Mouse (Mus musculus) lung, adult 18-20 months (tissue): Measurements from ENCODE around the gene Ppp1r9a.
"Not testable (repeated sequence)": the region's sequence is repeated elsewhere in the genome, so short reads cannot be mapped to it uniquely, and the experiment has no call there.

ENCODE experiments used
- DNase-seq, 2 experiments: peaks; one replicate each; pipeline ENCODE4 v3.0.0; 2022; ENCODE audit warnings: mixed read lengths in 2 of 2

Gene Ppp1r9a

GRCm38 (mm10) chr6:4902674-4903324, at the start of gene Ppp1r9a:
Gene Ppp1r9a (plus strand): TSS chr6:4902917.
- peak; percentile 58 to 66 for DNase-seq

GRCm38 (mm10) chr6:4855236-4855635, 47.5 kb upstream of the Ppp1r9a start:
- no peak for DNase-seq

- no peak for DNase-seq
Observed at GRCm38 (mm10) chr6:4856919-4857318, 45.8 kb upstream of the Ppp1r9a start.

GRCm38 (mm10) chr6:4884316-4884715, 18.4 kb upstream of the Ppp1r9a start:
- DNase-seq, result no peak

- no peak for DNase-seq
Observed at GRCm38 (mm10) chr6:4889544-4889943, 13.2 kb upstream of the Ppp1r9a start.

- DNase-seq, result no peak
Observed at GRCm38 (mm10) chr6:4892417-4892816, 10.3 kb upstream of the Ppp1r9a start.

- DNase-seq, result not testable (repeated sequence)
Observed at GRCm38 (mm10) chr6:4893312-4893711, 9.4 kb upstream of the Ppp1r9a start.

- DNase-seq, result no peak
Observed at GRCm38 (mm10) chr6:4899906-4900305, 2.8 kb upstream of the Ppp1r9a start.

GRCm38 (mm10) chr6:4903325-4904054, 773 bp downstream of the Ppp1r9a start:
- DNase-seq, result peak; percentile 47 to 54

GRCm38 (mm10) chr6:4904055-4904450, 1.3 kb downstream of the Ppp1r9a start:
- no peak for DNase-seq

GRCm38 (mm10) chr6:4910042-4910634, 7.4 kb downstream of the Ppp1r9a start:
- DNase-seq, result no peak

GRCm38 (mm10) chr6:4918470-4918869, 15.8 kb downstream of the Ppp1r9a start:
- DNase-seq, result no peak

- not testable (repeated sequence) for DNase-seq
Observed at GRCm38 (mm10) chr6:4923791-4924190, 21.1 kb downstream of the Ppp1r9a start.

GRCm38 (mm10) chr6:4925966-4926687, 23.4 kb downstream of the Ppp1r9a start:
- no peak for DNase-seq

GRCm38 (mm10) chr6:4930321-4930720, 27.6 kb downstream of the Ppp1r9a start:
- DNase-seq, result no peak

- no peak for DNase-seq
Observed at GRCm38 (mm10) chr6:4938901-4939300, 36.2 kb downstream of the Ppp1r9a start.

GRCm38 (mm10) chr6:4940086-4940485, 37.4 kb downstream of the Ppp1r9a start:
- no peak for DNase-seq

- no peak for DNase-seq
Observed at GRCm38 (mm10) chr6:4940639-4941038, 37.9 kb downstream of the Ppp1r9a start.

GRCm38 (mm10) chr6:4943821-4944220, 41.1 kb downstream of the Ppp1r9a start:
- no peak for DNase-seq

GRCm38 (mm10) chr6:4948056-4948455, 45.3 kb downstream of the Ppp1r9a start:
- DNase-seq, result no peak

GRCm38 (mm10) chr6:4949701-4950100, 47.0 kb downstream of the Ppp1r9a start:
- DNase-seq, result no peak

- DNase-seq, result no peak
Observed at GRCm38 (mm10) chr6:4953028-4953719, 50.5 kb downstream of the Ppp1r9a start.

GRCm38 (mm10) chr6:4956651-4957050, 53.9 kb downstream of the Ppp1r9a start:
- DNase-seq, result no peak
